Mouse (Mus musculus) spleen, adult 2 months (tissue): Measurements from ENCODE around the gene Mynn. TPM values are rescaled to one million over a fixed set of nuclear protein-coding genes. Genes with fewer than 3 reads are reported as not detected.

Source experiments
- DNase-seq, 2 experiments: peaks; one replicate each; pipeline versions ENCODE4 v3.0.0 to v3.0.0-alpha.2; 2012 to 2021; ENCODE audit warnings: low spot score in 2 of 2, low read depth in 1 of 2
- H3K27ac ChIP-seq: fragments of 200-500 bp; 2 replicates; pipeline ENCODE4 v1.5.1; 2012; ENCODE audit warnings: low read length, inconsistent platforms; ENCODE audit not compliant: insufficient read depth
- H3K27me3 ChIP-seq: fragments of 200-500 bp; 2 replicates; pipeline ENCODE4 v1.6.1; 2012; ENCODE audit warnings: mild to moderate bottlenecking, moderate library complexity, low read length, inconsistent platforms; ENCODE audit not compliant: control insufficient read depth, insufficient read depth
- H3K36me3 ChIP-seq: fragments of 200-500 bp; 2 replicates; pipeline ENCODE4 v1.6.1; 2012; ENCODE audit warnings: mild to moderate bottlenecking, low read length, inconsistent platforms; ENCODE audit not compliant: control insufficient read depth, insufficient read depth
- H3K4me1 ChIP-seq: fragments of 200-500 bp; 2 replicates; pipeline ENCODE4 v1.6.1; 2011; ENCODE audit warnings: inconsistent platforms; ENCODE audit not compliant: control insufficient read depth, insufficient read depth, insufficient read length
- H3K4me3 ChIP-seq: fragments of 200-500 bp; 2 replicates; pipeline ENCODE4 v1.5.1; 2011; ENCODE audit warnings: mild to moderate bottlenecking, inconsistent platforms; ENCODE audit not compliant: insufficient read depth, insufficient read length; ENCODE audit errors: extremely low read depth
- CTCF ChIP-seq: fragments of 200-500 bp; IDR thresholded peaks from 2 replicates; pipeline ENCODE4 v1.5.1; 2011; ENCODE audit warnings: mild to moderate bottlenecking, inconsistent platforms; ENCODE audit not compliant: insufficient read depth, insufficient read length, insufficient replicate concordance; ENCODE audit errors: extremely low read depth
- POLR2A ChIP-seq: fragments of 200-500 bp; IDR thresholded peaks from 2 replicates; pipeline ENCODE4 v1.6.1; 2011; ENCODE audit warnings: low read depth, low read length, inconsistent platforms
- WGBS: fragments of 180-500 bp; shearing (Covaris S2); methylation state at CpG from one replicate; pipeline ENCODE4 v1.1.7; 2018; 5-methylcytosine and 5-hydroxymethylcytosine counted together
- polyA plus RNA-seq: library from polyadenylated mRNA; depleted of rRNA; stranded (reverse); fragments of >200 nt; gene quantifications from 2 replicates; pipeline ENCODE4 v1.2.3, GENCODE M21; 2012

The Mynn gene
- polyA plus RNA-seq, 1 experiment = 9.8 TPM

- TF ChIP-seq POLR2A = no peak
- 82% methylated on average over 4 of the region's 4 CpGs for WGBS
- Histone ChIP-seq H3K4me3 (no peak overlapping the region), H3K36me3 (no peaks in the 10 kb centered on the region), H3K27me3 (0 out of 2 replicates have a peak, but pooled peaks cover 3% of the 10 kb centered on the region), H3K27ac (no peak overlapping the region), H3K4me1 (no peaks in the 10 kb centered on the region)
- DNase-seq = no peak
Observed at GRCm38 (mm10) chr3:30593719-30594485, 8.0 kb upstream of the Mynn start.

GRCm38 (mm10) chr3:30595111-30595832 lies 6.6 kb upstream of the Mynn start:
- WGBS = 1% methylated on average over 62 of the region's 62 CpGs
- DNase-seq = no peak
- TF ChIP-seq POLR2A (no peak), CTCF (no peak)
- Histone ChIP-seq H3K36me3 (no peaks in the 10 kb centered on the region), H3K4me3 (peak overlapping the region; percentile 67), H3K27ac (no peak overlapping the region), H3K4me1 (0 out of 2 replicates have a peak, but pooled peaks cover 4% of the 10 kb centered on the region), H3K27me3 (peaks cover 5% of the 10 kb centered on the region; the same call in 1 of the 2 replicates)

GRCm38 (mm10) chr3:30597271-30597670 lies 4.6 kb upstream of the Mynn start:
- no peak for TF ChIP-seq CTCF
- no peak for TF ChIP-seq POLR2A
- no peak overlapping the region for H3K27ac ChIP-seq

DNA sequence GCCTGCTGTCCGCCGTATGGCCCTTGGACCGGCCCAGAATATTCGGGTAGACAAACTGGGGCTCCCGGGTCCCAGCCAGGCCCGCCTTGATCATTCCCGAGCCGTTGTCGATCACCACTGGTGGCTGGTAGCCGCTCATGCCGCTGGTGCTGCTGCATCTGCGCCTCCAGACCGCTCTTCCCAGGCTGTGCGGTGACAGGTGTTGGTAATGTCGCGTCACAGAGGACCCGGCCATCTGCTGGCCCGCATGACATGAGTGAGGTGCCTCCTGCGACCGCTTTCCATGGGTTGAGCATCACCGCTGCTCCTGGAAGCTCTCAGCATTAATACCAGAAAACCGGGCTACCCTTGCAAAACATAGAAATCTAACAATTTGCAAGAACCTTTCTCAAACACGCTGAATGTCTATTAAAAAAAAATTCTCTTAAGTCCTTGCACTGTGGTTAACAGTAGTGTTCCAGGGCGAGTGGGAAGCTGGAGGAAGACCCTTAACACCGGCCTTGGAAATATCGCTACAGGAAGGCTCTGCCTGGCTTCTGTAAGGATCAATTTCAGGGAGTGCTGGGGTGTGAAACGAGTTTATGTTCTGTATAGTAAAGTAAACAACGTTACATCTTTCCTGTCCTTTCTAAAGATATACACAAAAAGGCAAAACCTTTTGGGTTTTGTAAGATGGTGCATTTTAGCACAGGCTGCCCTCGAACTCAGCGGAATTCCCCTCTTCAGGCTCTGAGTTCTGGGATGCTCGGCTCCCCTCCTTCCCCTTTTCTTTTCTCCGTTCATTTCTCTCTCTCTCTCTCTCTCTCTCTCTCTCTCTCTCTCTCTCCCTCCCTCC lies 1.9 kb upstream of the Mynn start, which contains the start of gene Actrt3:
TSS of gene Actrt3 (minus strand) at position 229 of the 835 bp plus-strand sequence.
- H3K27ac ChIP-seq = peak within 1 kb of the TSS; percentile 61
- H3K36me3 ChIP-seq = peaks cover 2% of the 10 kb centered on the region; the same call in 1 of the 2 replicates
- peak within 1 kb of the TSS; percentile 73 for H3K4me3 ChIP-seq
- H3K4me1 ChIP-seq = 0 out of 2 replicates have a peak, but pooled peaks cover 4% of the 10 kb centered on the region
- TF ChIP-seq CTCF (no peak), POLR2A (no peak)
- 3% methylated on average over 32 of the region's 32 CpGs for WGBS
- peaks cover 5% of the 10 kb centered on the region; the same call in 1 of the 2 replicates for H3K27me3 ChIP-seq
- DNase-seq = peak in 1 of 2 experiments; percentile 33

More at GRCm38 (mm10) chr3:30597271-30597670, 4.6 kb upstream of the Mynn start:
- Histone ChIP-seq H3K27me3 (peaks cover 5% of the 10 kb centered on the region; the same call in 1 of the 2 replicates), H3K4me1 (0 out of 2 replicates have a peak, but pooled peaks cover 4% of the 10 kb centered on the region), H3K36me3 (no peaks in the 10 kb centered on the region), H3K4me3 (no peak overlapping the region)
- DNase-seq = no peak
- 98% methylated on average over 7 of the region's 7 CpGs for WGBS

DNA sequence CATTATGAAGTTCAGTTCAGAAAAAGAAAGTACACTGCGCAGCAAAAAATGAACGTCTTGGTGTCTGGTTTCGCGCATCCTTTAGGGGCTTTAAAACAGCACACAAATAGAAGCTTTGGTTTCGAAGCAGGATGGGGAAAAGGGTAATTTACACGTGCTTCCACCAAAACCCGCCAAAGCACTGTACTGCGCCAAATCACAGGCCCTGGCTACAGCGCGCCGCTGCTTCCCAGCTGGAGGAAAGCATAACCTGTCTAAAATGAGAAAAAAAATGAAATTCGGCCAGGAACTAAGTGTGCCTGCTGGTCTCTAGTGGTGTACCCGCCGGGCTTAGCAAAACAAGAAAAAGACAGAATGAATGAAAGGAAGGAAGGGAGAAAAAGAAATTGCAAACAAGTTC lies 1.1 kb upstream of the Mynn start:
- H3K4me3 ChIP-seq = peak overlapping the region; percentile 73
- H3K36me3 ChIP-seq = peaks cover 2% of the 10 kb centered on the region; the same call in 1 of the 2 replicates
- peak overlapping the region; percentile 61 for H3K27ac ChIP-seq
- peaks cover 2% of the 10 kb centered on the region; the same call in 1 of the 2 replicates for H3K27me3 ChIP-seq
- TF ChIP-seq CTCF (no peak), POLR2A (no peak)
- peak in 1 of 2 experiments; percentile 19 for DNase-seq
- 0 out of 2 replicates have a peak, but pooled peaks cover 4% of the 10 kb centered on the region for H3K4me1 ChIP-seq
- WGBS = under 1% methylated on average over 14 of the region's 14 CpGs

DNA sequence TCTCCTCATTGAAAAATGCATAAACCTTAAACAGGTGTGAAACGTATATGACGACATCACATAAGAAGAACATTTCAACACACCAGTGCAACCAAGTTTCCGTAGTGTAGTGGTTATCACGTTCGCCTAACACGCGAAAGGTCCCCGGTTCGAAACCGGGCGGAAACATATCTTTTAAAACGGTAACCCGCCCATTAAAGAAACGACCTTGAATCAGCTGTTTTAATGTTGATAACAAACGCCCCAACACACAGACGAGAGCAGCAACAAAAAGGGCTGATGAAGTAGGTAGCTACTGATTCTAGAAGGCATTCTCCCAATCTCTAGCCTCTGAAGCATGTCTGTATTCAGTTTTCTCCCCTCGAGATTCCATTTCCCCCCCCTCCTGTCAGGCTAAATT lies 690 bp upstream of the Mynn start:
- peaks cover 2% of the 10 kb centered on the region; the same call in 1 of the 2 replicates for H3K36me3 ChIP-seq
- peak; percentile 85 to 86 for DNase-seq
- peak overlapping the region; percentile 31; the same call in 1 of the 2 replicates for H3K27ac ChIP-seq

More for the DNA sequence above, 690 bp upstream of the Mynn start:
- H3K4me1 ChIP-seq = 0 out of 2 replicates have a peak, but pooled peaks cover 4% of the 10 kb centered on the region
- peak overlapping the region; percentile 73 for H3K4me3 ChIP-seq
- under 1% methylated on average over 17 of the region's 17 CpGs for WGBS
- peaks cover 2% of the 10 kb centered on the region; the same call in 1 of the 2 replicates for H3K27me3 ChIP-seq
- no peak for TF ChIP-seq POLR2A
- TF ChIP-seq CTCF = no peak
